Mouse (Mus musculus): ENCODE data around the gene Rps8.

DNA sequence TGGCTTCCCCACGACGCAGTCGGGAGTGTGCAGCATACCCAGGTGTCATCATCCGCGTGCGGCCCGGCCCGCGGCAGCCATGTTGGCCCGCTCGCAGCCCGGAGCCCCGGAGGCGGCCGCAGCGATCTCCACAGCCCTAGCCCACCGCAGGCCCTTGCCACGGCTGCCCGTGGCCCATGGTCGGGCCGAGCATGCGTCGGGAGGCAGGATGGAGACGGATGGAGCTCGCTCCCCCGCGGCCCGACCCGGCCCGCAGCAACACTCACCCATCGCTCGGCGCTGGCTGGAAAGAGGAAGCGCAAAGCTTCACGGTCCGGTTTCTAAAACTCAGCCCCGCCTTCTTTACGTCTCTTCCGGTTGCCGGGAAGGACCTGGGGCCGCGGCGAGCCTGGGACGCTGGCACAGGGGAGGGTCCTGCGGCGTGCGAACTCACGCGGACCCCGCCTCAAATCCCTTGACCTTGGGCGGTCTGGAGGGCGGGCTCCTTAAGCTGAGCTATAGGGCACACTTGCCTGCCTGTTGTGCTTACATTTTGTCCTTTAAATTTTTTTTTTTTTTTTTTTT, at the start of gene Rps8:
- TF ChIP-seq CTCF (IDR thresholded peaks at IDR 0.05; ENCODE audit: extremely low read depth, insufficient read depth, low read length), result no peak
- TF ChIP-seq POLR2A (IDR thresholded peaks at IDR 0.05; ENCODE audit: extremely low read depth, insufficient read depth, low read length), result peak; percentile 94

Measured in cortical plate, adult 2 months (tissue).